Mouse (Mus musculus): ENCODE measurements around the gene Pgr. TPM values are rescaled to one million over a fixed set of nuclear protein-coding genes. Genes with fewer than 3 reads are reported as not detected.
A peak's percentile ranks its signal among the peaks of the same experiment; 100 is the strongest.

Pgr gene
- polyA plus RNA-seq, 1 experiment from 2014 or later = 0.29 TPM

GRCm38 (mm10) chr9:8964512-8965133 is 65.0 kb downstream of the Pgr start:
- H3K27me3 ChIP-seq = no peaks in the 10 kb centered on the region
- H3K9ac ChIP-seq = no peak overlapping the region
- no peak overlapping the region for H3K27ac ChIP-seq
- H3K36me3 ChIP-seq = no peaks in the 10 kb centered on the region
- H3K4me3 ChIP-seq = no peak overlapping the region
- WGBS = 54% methylated on average over 8 of the region's 8 CpGs
- H3K9me3 ChIP-seq = no peaks in the 10 kb centered on the region
- no peaks in the 10 kb centered on the region for H3K4me1 ChIP-seq
- ATAC-seq (ENCODE audit: borderline replicate concordance, extremely low read depth, low FRiP score, low TSS enrichment) = no peak
- H3K4me2 ChIP-seq = no peak overlapping the region

DNA sequence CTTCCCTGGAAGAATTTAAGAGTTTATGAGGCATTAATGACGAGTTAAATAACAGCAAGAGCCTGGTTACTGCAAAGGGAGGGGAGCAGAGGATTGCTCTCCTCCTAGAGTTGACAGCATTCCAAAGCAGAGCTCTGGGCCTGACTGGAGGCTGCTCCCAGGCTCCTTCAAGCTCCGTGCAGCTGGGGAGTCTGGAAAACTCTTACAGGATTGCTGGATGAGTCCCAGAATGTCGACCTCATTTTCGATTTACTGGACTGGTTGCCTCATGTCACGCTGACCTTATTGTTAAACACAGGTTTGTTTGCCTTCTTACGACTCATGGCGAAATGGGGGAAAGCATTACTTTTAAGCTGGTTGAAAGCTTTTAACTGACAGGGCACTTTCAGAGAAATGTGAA is 70.6 kb downstream of the Pgr start:
- Histone ChIP-seq H3K4me2 (no peak overlapping the region), H3K27ac (no peak overlapping the region), H3K9me3 (no peaks in the 10 kb centered on the region), H3K9ac (no peak overlapping the region), H3K27me3 (no peaks in the 10 kb centered on the region), H3K4me1 (no peaks in the 10 kb centered on the region), H3K36me3 (no peaks in the 10 kb centered on the region), H3K4me3 (no peak overlapping the region)
- ATAC-seq (ENCODE audit: borderline replicate concordance, extremely low read depth, low FRiP score, low TSS enrichment) = peak; percentile 39; the same call in 1 of the 2 replicates
- WGBS = 32% methylated on average over 7 of the region's 7 CpGs

DNA sequence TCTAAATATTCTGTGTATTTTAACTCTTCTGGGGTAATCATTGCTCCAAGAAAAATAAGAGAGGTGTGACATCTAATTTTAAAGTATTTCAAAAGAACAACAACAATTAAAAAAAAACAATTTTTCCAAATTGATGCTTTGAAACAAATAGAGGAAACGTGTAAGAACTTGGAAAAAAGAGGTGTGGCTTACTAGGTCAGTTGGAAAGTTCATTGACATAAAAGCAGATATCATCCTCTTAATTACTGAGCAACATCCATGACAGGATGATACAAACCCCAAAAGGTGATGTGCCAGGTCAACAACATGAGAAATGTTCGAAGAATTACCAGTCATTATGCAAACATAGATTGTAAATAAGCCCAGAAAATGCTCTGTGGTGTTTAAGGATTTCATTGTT is 71.9 kb downstream of the Pgr start, which contains the start of gene Gm16485:
Gene Gm16485, plus strand, starts transcription at position 301 of the 400 bp plus-strand sequence.
- Histone ChIP-seq H3K9me3 (no peaks in the 10 kb centered on the region), H3K9ac (no peak within 1 kb of the TSS), H3K36me3 (no peaks in the 10 kb centered on the region), H3K4me1 (no peaks in the 10 kb centered on the region), H3K4me3 (no peak within 1 kb of the TSS), H3K4me2 (no peak within 1 kb of the TSS), H3K27me3 (no peaks in the 10 kb centered on the region), H3K27ac (no peak within 1 kb of the TSS)
- 48% methylated on average over 2 of the region's 2 CpGs for WGBS
- no peak for ATAC-seq (ENCODE audit: borderline replicate concordance, extremely low read depth, low FRiP score, low TSS enrichment)

DNA sequence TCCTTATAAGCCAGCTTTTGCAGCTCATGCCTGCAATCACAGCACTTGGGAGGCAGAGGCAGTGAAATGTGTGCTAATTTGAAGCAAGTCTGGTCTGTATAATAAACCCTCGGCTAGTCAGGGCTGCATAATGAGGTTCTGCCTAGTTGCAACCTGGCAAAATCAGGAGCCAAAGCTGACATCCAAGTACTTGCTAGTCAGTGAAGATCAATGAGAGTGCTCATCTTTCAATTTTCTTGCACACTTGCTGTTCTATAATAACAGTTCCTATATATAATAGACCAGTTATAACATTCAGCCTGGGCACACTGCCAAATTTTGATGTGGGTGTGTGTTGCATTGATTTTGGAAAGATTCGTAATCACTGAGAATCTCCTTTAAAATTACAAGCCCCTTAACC is 78.1 kb downstream of the Pgr start:
- Histone ChIP-seq H3K9me3 (no peaks in the 10 kb centered on the region), H3K27me3 (no peaks in the 10 kb centered on the region), H3K4me3 (no peak overlapping the region), H3K4me2 (no peak overlapping the region), H3K4me1 (no peaks in the 10 kb centered on the region), H3K9ac (no peak overlapping the region), H3K36me3 (no peaks in the 10 kb centered on the region), H3K27ac (no peak overlapping the region)
- no peak for ATAC-seq (ENCODE audit: borderline replicate concordance, extremely low read depth, low FRiP score, low TSS enrichment)
- WGBS = 46% methylated on average over 2 of the region's 2 CpGs

DNA sequence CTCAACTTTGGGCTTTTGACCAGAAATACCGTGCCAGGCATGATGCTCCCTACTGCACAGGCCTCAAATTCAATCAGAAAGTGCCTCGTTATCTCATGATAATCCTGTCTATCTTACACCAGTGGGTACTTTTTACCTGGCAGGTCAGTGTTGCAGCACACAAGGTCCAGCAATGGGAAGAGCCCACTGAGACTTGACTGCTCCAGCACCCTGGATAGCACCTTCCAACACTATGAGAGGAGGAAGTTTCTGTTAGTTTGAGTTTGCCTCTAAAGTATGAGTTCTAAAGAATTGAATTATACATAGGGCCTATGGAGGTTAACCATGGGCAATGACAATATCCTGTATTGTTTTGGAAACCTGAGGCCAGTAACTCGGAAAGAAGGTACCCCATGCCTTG is 82.7 kb downstream of the Pgr start:
- no peaks in the 10 kb centered on the region for H3K36me3 ChIP-seq
- no peaks in the 10 kb centered on the region for H3K4me1 ChIP-seq
- H3K4me2 ChIP-seq = no peak overlapping the region
- H3K4me3 ChIP-seq = no peak overlapping the region
- no peak overlapping the region for H3K9ac ChIP-seq
- 73% methylated on average over 3 of the region's 3 CpGs for WGBS
- no peaks in the 10 kb centered on the region for H3K9me3 ChIP-seq
- ATAC-seq (ENCODE audit: borderline replicate concordance, extremely low read depth, low FRiP score, low TSS enrichment) = no peak
- no peak overlapping the region for H3K27ac ChIP-seq
- H3K27me3 ChIP-seq = no peaks in the 10 kb centered on the region

DNA sequence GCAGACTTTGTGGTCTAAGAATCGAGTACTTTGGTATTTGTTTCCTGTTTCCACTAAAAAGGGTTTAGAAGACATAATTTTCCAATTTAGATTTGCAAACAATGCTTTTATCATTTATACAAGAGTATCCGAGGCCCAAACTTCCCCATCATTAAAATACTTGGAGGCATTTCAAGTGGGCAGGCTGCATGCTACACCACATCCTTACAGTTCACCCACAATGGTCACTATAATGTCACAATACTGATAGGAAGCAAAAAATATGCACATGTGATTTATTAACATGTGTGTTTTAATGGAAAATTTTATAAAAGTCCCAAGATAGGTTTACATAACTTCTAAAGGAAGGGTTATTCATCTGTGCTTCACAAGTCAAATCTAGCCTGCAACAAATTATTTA is 96.9 kb downstream of the Pgr start:
- Histone ChIP-seq H3K9ac (no peak overlapping the region), H3K4me3 (no peak overlapping the region), H3K9me3 (no peaks in the 10 kb centered on the region), H3K4me2 (no peak overlapping the region), H3K27ac (no peak overlapping the region), H3K36me3 (peaks cover 11% of the 10 kb centered on the region; the same call in 1 of the 2 replicates), H3K4me1 (no peaks in the 10 kb centered on the region), H3K27me3 (no peaks in the 10 kb centered on the region)
- no peak for ATAC-seq (ENCODE audit: borderline replicate concordance, extremely low read depth, low FRiP score, low TSS enrichment)
- 61% methylated on average over 2 of the region's 2 CpGs for WGBS

DNA sequence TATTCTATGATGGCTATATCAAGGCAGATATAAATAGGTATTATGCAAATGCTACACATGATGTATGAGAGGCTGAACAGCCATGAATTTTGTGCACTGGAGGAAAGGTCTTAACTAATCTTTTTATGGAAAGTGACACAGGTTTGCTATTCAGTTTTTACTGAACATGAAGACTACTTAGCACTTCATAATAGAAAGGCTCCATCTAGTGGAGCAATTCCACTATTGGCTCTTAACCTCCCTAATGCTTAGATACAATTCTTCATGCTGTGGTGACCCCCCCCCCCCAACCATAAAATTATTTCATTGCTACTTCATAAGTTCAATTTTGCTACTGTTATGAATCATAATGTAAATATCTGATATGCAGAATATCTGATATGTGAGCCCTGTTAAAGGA is 101.5 kb downstream of the Pgr start:
- Histone ChIP-seq H3K4me3 (no peak overlapping the region), H3K27ac (no peak overlapping the region), H3K36me3 (0 out of 2 replicates have a peak, but pooled peaks cover 7% of the 10 kb centered on the region), H3K9me3 (no peaks in the 10 kb centered on the region), H3K27me3 (no peaks in the 10 kb centered on the region), H3K9ac (no peak overlapping the region), H3K4me1 (no peaks in the 10 kb centered on the region), H3K4me2 (no peak overlapping the region)
- ATAC-seq (ENCODE audit: borderline replicate concordance, extremely low read depth, low FRiP score, low TSS enrichment) = no peak

DNA sequence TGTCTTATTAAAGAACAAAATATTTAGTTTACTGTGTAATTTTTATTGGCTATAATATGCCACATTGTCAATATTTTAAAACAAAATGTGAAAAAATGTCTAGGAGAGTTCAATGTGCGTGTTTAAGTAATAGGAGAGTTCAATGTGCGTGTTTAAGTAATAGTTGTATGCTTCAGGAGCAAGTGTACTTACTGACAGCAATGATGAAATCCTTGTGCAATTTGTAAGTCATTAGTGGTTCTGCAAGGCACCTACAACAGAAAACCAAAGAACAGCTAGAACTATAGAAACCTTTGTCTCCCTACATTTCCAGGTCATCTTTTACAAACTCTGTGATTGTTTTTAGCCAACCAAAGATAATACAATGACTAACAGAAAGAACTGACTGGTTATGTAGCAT is 115.5 kb downstream of the Pgr start:
- H3K36me3 ChIP-seq = 0 out of 2 replicates have a peak, but pooled peaks cover 10% of the 10 kb centered on the region
- H3K4me1 ChIP-seq = no peaks in the 10 kb centered on the region
- 93% methylated on average over 2 of the region's 2 CpGs for WGBS
- H3K4me3 ChIP-seq = no peak overlapping the region
- no peak overlapping the region for H3K27ac ChIP-seq
- H3K9me3 ChIP-seq = no peaks in the 10 kb centered on the region
- no peak for ATAC-seq (ENCODE audit: borderline replicate concordance, extremely low read depth, low FRiP score, low TSS enrichment)
- H3K9ac ChIP-seq = no peak overlapping the region
- no peaks in the 10 kb centered on the region for H3K27me3 ChIP-seq
- H3K4me2 ChIP-seq = no peak overlapping the region

Other genes with a start within 250 kb of the Pgr start
- gene Gm16485, start 72.0 kb downstream of the Pgr start, polyA plus RNA-seq (2015; fragmentation: Nextera tagmentation; extraction: Ambion mirVana) = 0.05 and 0.06 TPM in 2 replicates